Mouse (Mus musculus): ENCODE measurements around the gene Sema3f.
A peak's percentile ranks its signal among the peaks of the same experiment; 100 is the strongest.

GRCm38 (mm10) chr9:107746679-107747078, 36.4 kb upstream of the Sema3f start:
- TF ChIP-seq POLR2A (IDR thresholded peaks at IDR 0.05; ENCODE audit: low read depth, low read length) (no peak), CTCF (conservative IDR thresholded peaks at IDR 0.05; ENCODE audit: insufficient read depth, insufficient read length, low read depth, low read length) (0 out of 2 replicates have a peak, but pooled peaks have one; percentile 14)
